Mouse (Mus musculus): ENCODE results near the gene Dclre1c. TPM values are rescaled to one million over a fixed set of nuclear protein-coding genes. Genes with fewer than 3 reads are reported as not detected.
A peak's percentile ranks its signal among the peaks of the same experiment; 100 is the strongest.

The Dclre1c gene
- polyA plus RNA-seq, 1 experiment, result 2.3 TPM

GRCm38 (mm10) chr2:3415676-3416075 is 8.3 kb upstream of the Dclre1c start:
- 56% methylated on average over 1 of the region's 1 CpGs for WGBS
- Histone ChIP-seq H3K27ac (ENCODE audit: insufficient read depth, low read depth, low read length) (no peak overlapping the region), H3K4me3 (ENCODE audit: insufficient read depth, low read depth, low read length) (no peak overlapping the region), H3K36me3 (ENCODE audit: control insufficient read depth, insufficient read depth, low read length) (no peaks in the 10 kb centered on the region), H3K27me3 (replicated peaks; ENCODE audit: control insufficient read depth, insufficient read depth, low read length) (no peaks in the 10 kb centered on the region), H3K4me1 (ENCODE audit: control insufficient read depth, insufficient read depth, low read length) (no peaks in the 10 kb centered on the region)
- DNase-seq, result no peak
- no peak for TF ChIP-seq POLR2A (IDR thresholded peaks at IDR 0.05; ENCODE audit: low read depth, low read length)
- no peak for TF ChIP-seq CTCF (conservative IDR thresholded peaks at IDR 0.05; ENCODE audit: insufficient read depth, insufficient read length, low read depth, low read length)

DNA sequence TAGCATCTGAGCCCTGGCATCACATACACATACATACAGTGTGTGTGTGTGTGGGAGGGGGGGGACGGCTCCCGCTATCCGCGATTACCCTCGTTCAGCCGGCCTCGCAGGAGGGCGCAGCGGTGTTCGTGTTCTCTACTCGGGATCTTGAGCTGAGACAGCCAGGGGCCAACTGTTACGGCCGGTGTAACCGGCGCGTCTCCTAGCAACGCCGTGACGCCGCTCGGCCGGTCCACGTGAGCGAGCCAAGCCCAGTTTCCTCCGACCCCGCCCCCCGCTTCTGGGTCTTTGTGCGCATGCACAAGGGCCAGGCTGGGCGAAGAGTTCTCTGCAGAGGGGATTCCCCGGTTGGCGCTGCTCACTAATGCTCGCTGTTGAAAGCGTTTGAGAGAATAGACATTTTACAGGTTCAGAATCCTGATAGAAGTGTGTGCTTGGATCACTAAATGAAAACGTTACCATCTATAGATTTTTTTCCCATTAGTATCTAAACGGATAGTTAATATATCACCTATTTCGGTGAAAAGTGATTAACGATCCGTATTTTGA is 5.0 kb upstream of the Dclre1c start:
- Histone ChIP-seq H3K4me3 (ENCODE audit: insufficient read depth, low read depth, low read length) (peak overlapping the region; percentile 52), H3K27me3 (replicated peaks; ENCODE audit: control insufficient read depth, insufficient read depth, low read length) (no peaks in the 10 kb centered on the region), H3K36me3 (ENCODE audit: control insufficient read depth, insufficient read depth, low read length) (no peaks in the 10 kb centered on the region), H3K4me1 (ENCODE audit: control insufficient read depth, insufficient read depth, low read length) (no peaks in the 10 kb centered on the region), H3K27ac (ENCODE audit: insufficient read depth, low read depth, low read length) (no peak overlapping the region)
- under 1% methylated on average over 38 of the region's 38 CpGs for WGBS
- DNase-seq, result peak; percentile 98
- TF ChIP-seq CTCF (conservative IDR thresholded peaks at IDR 0.05; ENCODE audit: insufficient read depth, insufficient read length, low read depth, low read length), result no peak
- TF ChIP-seq POLR2A (IDR thresholded peaks at IDR 0.05; ENCODE audit: low read depth, low read length), result no peak

GRCm38 (mm10) chr2:3420157-3420556 is 3.8 kb upstream of the Dclre1c start:
- 92% methylated on average over 4 of the region's 4 CpGs for WGBS
- no peaks in the 10 kb centered on the region for H3K4me1 ChIP-seq (ENCODE audit: control insufficient read depth, insufficient read depth, low read length)
- H3K4me3 ChIP-seq (ENCODE audit: insufficient read depth, low read depth, low read length), result no peak overlapping the region
- TF ChIP-seq POLR2A (IDR thresholded peaks at IDR 0.05; ENCODE audit: low read depth, low read length), result no peak
- TF ChIP-seq CTCF (conservative IDR thresholded peaks at IDR 0.05; ENCODE audit: insufficient read depth, insufficient read length, low read depth, low read length), result no peak
- no peaks in the 10 kb centered on the region for H3K36me3 ChIP-seq (ENCODE audit: control insufficient read depth, insufficient read depth, low read length)
- H3K27me3 ChIP-seq (replicated peaks; ENCODE audit: control insufficient read depth, insufficient read depth, low read length), result no peaks in the 10 kb centered on the region
- DNase-seq, result no peak
- H3K27ac ChIP-seq (ENCODE audit: insufficient read depth, low read depth, low read length), result no peak overlapping the region

GRCm38 (mm10) chr2:3422548-3422947 is 1.4 kb upstream of the Dclre1c start, which contains the start of gene Meig1:
Meig1 (minus strand) TSS chr2:3422648.
- WGBS, result 63% methylated on average over 3 of the region's 3 CpGs

DNA sequence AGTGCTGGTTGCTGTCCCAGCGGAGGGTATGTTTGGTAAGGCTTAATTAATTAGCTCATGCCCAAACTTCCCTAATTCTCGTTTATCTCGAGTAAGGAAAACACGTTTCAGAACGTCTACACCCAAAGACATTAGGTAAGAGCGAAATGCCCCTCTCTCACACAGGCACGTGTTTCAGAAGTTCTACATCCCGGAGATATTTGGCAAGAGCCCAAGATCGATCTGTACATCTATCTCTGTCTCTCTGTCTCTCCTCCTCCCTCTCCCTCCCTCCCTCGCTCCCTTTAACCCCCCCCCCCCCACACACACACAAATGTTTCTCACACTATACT is 614 bp downstream of the Dclre1c start:
- 1% methylated on average over 9 of the region's 10 CpGs for WGBS
- Histone ChIP-seq H3K27ac (ENCODE audit: insufficient read depth, low read depth, low read length) (no peak overlapping the region), H3K4me1 (ENCODE audit: control insufficient read depth, insufficient read depth, low read length) (no peaks in the 10 kb centered on the region), H3K27me3 (replicated peaks; ENCODE audit: control insufficient read depth, insufficient read depth, low read length) (no peaks in the 10 kb centered on the region), H3K36me3 (ENCODE audit: control insufficient read depth, insufficient read depth, low read length) (no peaks in the 10 kb centered on the region), H3K4me3 (ENCODE audit: insufficient read depth, low read depth, low read length) (peak overlapping the region; percentile 87)
- TF ChIP-seq CTCF (conservative IDR thresholded peaks at IDR 0.05; ENCODE audit: insufficient read depth, insufficient read length, low read depth, low read length) (no peak), POLR2A (IDR thresholded peaks at IDR 0.05; ENCODE audit: low read depth, low read length) (no peak)
- DNase-seq, result no peak

More at GRCm38 (mm10) chr2:3422548-3422947, 1.4 kb upstream of the Dclre1c start, which contains the start of gene Meig1:
- no peak for TF ChIP-seq CTCF (conservative IDR thresholded peaks at IDR 0.05; ENCODE audit: insufficient read depth, insufficient read length, low read depth, low read length)
- no peak for TF ChIP-seq POLR2A (IDR thresholded peaks at IDR 0.05; ENCODE audit: low read depth, low read length)
- DNase-seq, result no peak
- no peaks in the 10 kb centered on the region for H3K4me1 ChIP-seq (ENCODE audit: control insufficient read depth, insufficient read depth, low read length)
- H3K27me3 ChIP-seq (replicated peaks; ENCODE audit: control insufficient read depth, insufficient read depth, low read length), result no peaks in the 10 kb centered on the region
- no peak within 1 kb of the TSS for H3K27ac ChIP-seq (ENCODE audit: insufficient read depth, low read depth, low read length)
- no peak within 1 kb of the TSS for H3K4me3 ChIP-seq (ENCODE audit: insufficient read depth, low read depth, low read length)
- H3K36me3 ChIP-seq (ENCODE audit: control insufficient read depth, insufficient read depth, low read length), result no peaks in the 10 kb centered on the region

DNA sequence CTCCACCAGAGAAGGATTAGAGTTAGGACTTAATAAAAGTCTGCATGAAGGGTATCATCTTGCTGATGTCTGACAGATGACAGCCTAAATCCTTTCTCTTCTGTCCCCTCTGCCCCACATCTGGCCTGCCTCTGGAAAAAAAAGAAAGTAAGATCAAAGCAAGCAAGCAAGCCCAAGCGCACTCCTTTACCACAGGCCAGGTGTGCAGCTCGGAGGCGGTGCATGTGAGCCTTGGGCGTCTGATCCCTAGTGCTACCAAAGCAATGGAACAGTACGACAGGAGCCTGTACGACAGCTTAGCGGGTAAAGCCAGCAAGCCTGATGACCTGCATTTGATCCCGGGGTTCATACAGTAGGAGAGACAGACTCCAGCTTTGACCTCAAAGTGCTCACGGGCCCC is 7.0 kb downstream of the Dclre1c start:
- no peak overlapping the region for H3K4me3 ChIP-seq (ENCODE audit: insufficient read depth, low read depth, low read length)
- no peak for DNase-seq
- H3K4me1 ChIP-seq (ENCODE audit: control insufficient read depth, insufficient read depth, low read length), result no peaks in the 10 kb centered on the region
- no peaks in the 10 kb centered on the region for H3K36me3 ChIP-seq (ENCODE audit: control insufficient read depth, insufficient read depth, low read length)
- no peak overlapping the region for H3K27ac ChIP-seq (ENCODE audit: insufficient read depth, low read depth, low read length)
- no peaks in the 10 kb centered on the region for H3K27me3 ChIP-seq (replicated peaks; ENCODE audit: control insufficient read depth, insufficient read depth, low read length)
- 83% methylated on average over 9 of the region's 9 CpGs for WGBS
- TF ChIP-seq CTCF (conservative IDR thresholded peaks at IDR 0.05; ENCODE audit: insufficient read depth, insufficient read length, low read depth, low read length) (no peak), POLR2A (IDR thresholded peaks at IDR 0.05; ENCODE audit: low read depth, low read length) (no peak)

- Histone ChIP-seq H3K4me3 (ENCODE audit: insufficient read depth, low read depth, low read length) (no peak overlapping the region), H3K27me3 (replicated peaks; ENCODE audit: control insufficient read depth, insufficient read depth, low read length) (no peaks in the 10 kb centered on the region), H3K4me1 (ENCODE audit: control insufficient read depth, insufficient read depth, low read length) (no peaks in the 10 kb centered on the region), H3K36me3 (ENCODE audit: control insufficient read depth, insufficient read depth, low read length) (no peaks in the 10 kb centered on the region; the same call in 1 of the 2 replicates), H3K27ac (ENCODE audit: insufficient read depth, low read depth, low read length) (no peak overlapping the region)
- DNase-seq, result no peak
- TF ChIP-seq POLR2A (IDR thresholded peaks at IDR 0.05; ENCODE audit: low read depth, low read length) (no peak), CTCF (conservative IDR thresholded peaks at IDR 0.05; ENCODE audit: insufficient read depth, insufficient read length, low read depth, low read length) (no peak)
- WGBS, result 88% methylated on average over 6 of the region's 6 CpGs
Measured at GRCm38 (mm10) chr2:3435369-3436061, 11.6 kb downstream of the Dclre1c start.
